Mouse (Mus musculus): ENCODE data around the gene Cdc34b. TPM values are rescaled to one million over a fixed set of nuclear protein-coding genes. Genes with fewer than 3 reads are reported as not detected.
"Not testable (repeated sequence)": the region's sequence is repeated elsewhere in the genome, so short reads cannot be mapped to it uniquely, and the experiment has no call there.

Gene Cdc34b
- 0.55 TPM in 1 of 2 replicates, not detected in the other for total RNA-seq (2021)
- long read RNA-seq, result 0 reads

DNA sequence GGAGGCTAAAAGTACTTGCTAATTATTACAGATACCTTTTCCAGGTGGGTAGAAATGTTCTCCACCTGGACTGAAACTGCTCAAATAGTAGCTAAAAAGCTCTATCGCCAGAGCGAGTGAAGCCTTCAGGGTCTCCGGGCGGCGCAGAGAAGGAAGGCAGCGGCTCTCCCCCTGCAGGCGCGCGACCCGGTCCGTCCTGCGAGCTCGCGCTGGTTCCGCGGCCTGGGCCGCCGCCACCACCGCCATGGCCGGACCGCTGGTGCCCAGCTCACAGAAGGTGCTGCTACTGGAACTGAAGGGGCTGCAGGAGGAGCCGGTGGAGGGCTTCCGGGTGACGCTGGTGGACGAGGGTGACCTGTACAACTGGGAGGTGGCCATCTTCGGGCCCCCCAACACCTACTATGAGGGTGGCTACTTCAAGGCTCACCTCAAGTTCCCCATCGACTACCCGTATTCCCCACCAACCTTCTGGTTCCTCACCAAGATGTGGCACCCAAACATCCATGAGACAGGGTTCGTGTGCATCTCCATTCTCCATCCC is at the start of gene Cdc34b:
Gene Cdc34b (plus strand): TSS at position 51 of the 541 bp plus-strand sequence.
- no peak for DNase-seq

DNA sequence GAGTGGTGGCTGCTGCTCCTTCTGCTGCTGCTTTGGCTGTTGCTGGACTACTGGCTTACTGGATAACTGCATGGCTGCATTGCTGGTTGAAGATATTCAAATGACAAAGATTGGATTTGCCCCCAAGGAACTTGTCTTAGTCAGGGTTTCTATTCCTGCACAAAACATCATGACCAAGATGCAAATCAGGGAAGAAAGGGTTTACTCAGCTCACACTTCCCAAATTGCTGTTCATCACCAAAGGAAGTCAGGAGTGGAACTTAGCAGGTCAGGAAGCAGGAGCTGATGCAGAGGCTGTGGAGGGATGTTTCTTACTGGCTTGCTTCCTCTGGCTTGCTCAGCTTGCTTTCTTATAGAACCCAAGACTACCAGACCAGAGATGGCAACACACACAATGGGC is 49.1 kb upstream of the Cdc34b start:
- DNase-seq, result not testable (repeated sequence)

- no peak for DNase-seq
These were observed 46.1 kb upstream of the Cdc34b start for GRCm38 (mm10) chr11:94695508-94695907.

- no peak for DNase-seq
These were observed 44.4 kb upstream of the Cdc34b start for GRCm38 (mm10) chr11:94697140-94697539.

DNA sequence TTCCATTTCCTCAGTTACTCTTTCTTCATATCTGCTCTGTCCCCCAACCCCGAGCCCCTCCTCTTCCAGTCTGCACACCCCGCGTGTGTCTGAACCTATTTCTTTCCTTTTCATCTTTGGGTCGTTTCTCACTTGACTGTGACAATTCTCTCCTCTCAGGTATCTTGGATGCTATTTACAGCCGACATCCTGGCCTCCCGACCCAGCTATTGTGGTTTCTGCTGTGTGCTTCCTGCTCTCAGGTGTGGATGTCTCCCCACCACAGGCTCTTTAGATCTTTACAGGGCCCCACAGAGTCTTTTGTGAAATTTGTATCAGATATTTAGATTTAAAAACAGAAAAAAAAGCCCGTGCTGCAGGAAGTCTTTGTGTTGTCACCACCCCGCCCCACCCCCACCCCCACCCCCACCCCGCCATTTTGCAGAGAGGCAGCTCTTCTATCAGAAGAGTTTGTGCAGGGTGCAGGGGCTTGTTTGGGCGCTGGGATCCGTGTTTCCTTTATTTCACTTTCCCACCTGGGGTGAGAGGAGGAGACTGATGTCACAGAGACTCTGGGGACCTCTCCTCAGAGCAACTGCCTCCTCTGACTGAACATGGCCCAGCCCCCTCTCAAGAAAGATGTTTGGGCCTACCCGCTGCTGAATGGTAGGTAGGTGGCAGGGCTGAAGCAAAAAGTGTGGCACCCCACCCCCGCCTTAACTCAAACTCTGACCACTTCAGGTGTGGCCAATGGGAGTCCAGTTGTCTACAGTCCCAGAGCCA is 43.7 kb upstream of the Cdc34b start:
- no peak for DNase-seq

DNA sequence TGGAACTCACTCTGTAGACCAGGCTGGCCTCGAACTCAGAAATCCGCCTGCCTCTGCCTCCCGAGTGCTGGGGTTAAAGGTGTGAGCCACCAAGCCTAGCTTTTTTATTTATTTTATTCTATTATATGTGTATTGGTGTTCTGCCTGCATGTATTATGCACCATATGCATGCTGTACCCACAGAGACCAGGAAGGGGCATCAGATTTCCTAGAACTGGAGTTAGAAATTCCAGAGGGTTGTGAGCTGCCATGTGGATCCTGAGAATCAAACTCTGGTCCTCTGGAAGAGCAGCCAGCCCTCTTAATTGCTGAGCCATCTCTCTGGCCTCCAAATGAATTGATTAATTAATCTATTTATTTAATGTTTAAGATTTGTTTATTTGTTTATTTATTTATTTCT is 42.2 kb upstream of the Cdc34b start:
- no peak for DNase-seq

- no peak for DNase-seq
These were observed 40.0 kb upstream of the Cdc34b start for GRCm38 (mm10) chr11:94701401-94702215.

DNA sequence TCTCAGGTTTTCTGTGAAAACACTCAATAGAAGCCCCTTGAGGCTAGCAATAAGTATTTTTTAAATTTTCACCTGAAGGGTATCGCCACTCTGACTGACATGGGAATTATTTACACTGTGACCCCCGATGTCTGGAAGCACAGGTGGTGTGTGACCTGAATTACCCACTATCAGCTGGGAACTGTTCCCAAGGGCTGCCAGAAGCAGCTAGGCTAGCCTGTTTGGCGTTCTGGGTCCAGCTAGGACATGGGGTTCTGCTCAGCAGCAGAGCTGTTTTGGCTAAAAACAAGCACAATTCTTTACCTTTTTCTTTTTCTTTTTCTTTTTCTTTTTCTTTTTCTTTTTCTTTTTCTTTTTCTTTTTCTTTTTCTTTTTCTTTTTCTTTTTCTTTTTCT is 39.4 kb upstream of the Cdc34b start:
- DNase-seq, result no peak

DNA sequence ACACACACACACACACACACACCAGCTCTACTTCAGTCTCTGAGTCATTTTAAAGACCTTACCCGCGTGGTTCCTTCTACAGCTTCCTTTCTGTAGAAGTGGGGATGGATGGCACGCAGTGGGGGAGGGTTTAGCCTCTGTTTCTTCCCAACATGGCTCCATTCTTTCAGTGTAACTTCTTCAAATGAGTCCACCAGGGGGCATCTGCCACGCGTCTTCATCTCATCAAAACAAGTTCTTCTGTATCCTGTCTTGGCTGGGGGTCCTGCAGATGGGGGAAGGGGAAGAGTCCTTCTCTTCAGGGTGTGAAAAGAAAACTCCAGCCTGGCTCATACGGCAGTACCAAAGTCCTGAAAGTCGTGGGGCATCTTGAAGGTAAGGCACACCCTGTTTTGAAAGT is 37.6 kb upstream of the Cdc34b start:
- DNase-seq, result no peak

- no peak for DNase-seq
These were observed 37.1 kb upstream of the Cdc34b start, which contains the start of gene Gm11541 for GRCm38 (mm10) chr11:94704472-94704871. Gene Gm11541, minus strand, starts transcription at chr11:94704499.

GRCm38 (mm10) chr11:94713246-94713860 is 28.2 kb upstream of the Cdc34b start:
- DNase-seq, result no peak

- DNase-seq, result no peak
These were observed 26.0 kb upstream of the Cdc34b start for GRCm38 (mm10) chr11:94715622-94716021.

- peak; percentile 47 for DNase-seq
These were observed 24.8 kb upstream of the Cdc34b start for GRCm38 (mm10) chr11:94716754-94717153.

GRCm38 (mm10) chr11:94717239-94717638 is 24.3 kb upstream of the Cdc34b start:
- no peak for DNase-seq

DNA sequence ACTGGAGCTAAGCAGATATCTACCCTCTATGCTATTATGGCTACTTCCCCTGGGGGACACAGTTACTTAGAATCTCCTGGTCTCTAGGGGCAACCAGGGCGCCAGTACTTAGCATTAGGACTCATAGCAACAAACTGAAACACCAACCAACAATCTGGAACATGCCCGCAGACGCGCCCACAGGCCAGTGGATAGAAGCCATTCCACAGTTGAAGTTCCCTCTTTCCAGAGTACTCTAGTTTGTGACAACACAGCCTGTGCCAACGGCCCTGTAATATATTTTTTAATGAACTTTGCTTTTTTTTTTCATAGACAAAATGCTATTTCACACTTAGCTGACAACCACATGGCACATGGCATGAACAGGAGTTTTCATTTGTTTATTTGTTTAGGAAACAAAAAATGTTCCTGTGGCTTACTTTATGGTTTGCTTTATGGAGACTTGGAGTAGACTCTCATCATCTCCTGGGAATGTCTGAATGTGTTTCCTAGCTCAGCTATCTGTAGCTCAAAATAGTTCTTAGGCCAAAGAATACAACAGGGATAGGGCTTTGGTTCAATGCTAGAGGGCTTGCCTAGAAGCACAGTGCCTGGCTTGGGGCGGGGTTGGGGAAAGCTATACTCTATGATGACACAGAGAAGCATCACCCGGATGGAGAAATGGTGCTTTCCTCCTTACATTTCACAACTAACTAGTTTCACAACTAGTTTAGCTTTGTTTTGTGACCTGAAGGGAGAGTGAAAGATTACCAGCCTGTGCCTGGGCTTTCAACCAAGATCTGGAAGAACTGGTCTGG is 23.3 kb upstream of the Cdc34b start:
- no peak for DNase-seq

GRCm38 (mm10) chr11:94719216-94719615 is 22.4 kb upstream of the Cdc34b start:
- no peak for DNase-seq

- no peak for DNase-seq
These were observed 14.3 kb upstream of the Cdc34b start for GRCm38 (mm10) chr11:94727306-94727705.

- DNase-seq, result no peak
These were observed 13.0 kb upstream of the Cdc34b start for GRCm38 (mm10) chr11:94728545-94728944.

GRCm38 (mm10) chr11:94729565-94729964 is 12.0 kb upstream of the Cdc34b start:
- no peak for DNase-seq

- peak; percentile 56 for DNase-seq
These were observed 11.3 kb upstream of the Cdc34b start for GRCm38 (mm10) chr11:94730261-94730660.

DNA sequence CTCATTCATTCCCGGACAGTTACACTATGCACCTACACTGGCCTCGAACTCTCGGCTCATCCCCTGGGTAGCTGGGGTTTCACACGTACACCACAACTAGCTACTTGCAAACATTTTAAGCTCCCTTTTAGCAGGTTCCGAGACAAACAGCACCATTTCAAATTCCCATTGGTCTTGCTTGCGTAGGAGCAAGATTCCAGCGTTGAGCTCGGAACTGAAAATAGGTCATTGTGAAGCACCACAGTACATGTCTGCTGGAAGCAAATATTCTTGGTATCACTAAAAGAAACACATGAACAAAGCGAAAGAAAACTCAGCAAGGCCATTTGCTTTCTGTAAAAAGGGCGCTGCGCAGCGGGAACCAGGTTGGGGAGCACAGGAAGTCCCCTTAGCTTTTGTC is 10.4 kb upstream of the Cdc34b start:
- DNase-seq, result no peak

DNA sequence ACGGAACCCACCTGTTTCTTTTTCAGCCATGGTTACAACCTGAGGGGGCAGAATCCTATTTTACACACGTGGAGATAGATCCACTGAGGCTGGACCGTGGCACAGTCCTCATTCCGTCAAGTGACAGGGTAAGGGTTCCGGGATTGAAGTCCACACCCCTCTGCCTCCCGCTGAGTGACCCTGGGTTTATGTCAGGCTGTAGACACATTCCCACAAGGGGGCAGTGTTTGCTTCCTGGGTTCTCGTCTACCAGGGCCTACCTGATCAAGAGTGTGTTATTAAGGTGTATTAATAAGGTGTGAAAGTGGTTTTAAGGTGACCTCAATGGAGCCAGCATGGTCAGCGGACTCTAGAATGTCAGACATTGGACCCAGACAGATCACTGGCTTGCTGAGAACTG is 8.8 kb upstream of the Cdc34b start:
- DNase-seq, result peak; percentile 52

All from adrenal gland, postnatal 25 days (tissue).